Mouse (Mus musculus): ENCODE results near the gene Vps26a.
A peak's percentile ranks its signal among the peaks of the same experiment; 100 is the strongest.
"Not testable (repeated sequence)": the region's sequence is repeated elsewhere in the genome, so short reads cannot be mapped to it uniquely, and the experiment has no call there.

The Vps26a gene

DNA sequence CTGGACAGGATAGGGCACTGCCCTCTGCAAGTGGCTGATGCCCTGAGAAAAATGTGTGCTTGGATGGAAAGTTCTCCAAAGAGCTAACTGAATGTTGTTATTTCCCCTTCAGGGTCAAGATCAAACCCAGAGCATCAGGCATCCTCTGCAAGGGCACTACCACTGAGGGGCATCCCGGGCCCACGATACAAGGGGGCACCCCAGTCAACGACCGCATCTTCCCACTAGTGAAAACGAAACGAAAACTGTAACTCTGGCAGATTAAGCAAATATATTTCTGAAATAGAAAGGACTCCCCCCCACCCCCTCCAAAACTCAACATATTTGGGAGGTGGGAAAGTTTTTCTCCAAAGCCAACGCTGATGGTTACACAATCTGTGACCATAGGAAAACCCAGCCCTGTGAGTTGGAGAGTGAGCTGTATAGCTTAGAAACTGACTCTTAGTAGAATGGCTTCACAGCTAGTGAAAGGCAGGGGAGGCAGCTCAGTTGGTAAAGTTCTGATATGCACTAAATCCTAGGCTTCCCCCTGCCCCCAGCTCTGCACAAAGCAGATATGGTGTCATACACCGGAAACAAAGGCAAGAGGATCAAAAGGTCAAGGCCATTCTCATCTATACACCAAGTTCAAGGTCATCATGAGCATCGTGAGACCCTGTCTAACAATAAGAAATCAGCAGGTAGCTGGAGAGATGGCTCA, 14.5 kb upstream of the Vps26a start:
- DNase-seq = no peak

DNA sequence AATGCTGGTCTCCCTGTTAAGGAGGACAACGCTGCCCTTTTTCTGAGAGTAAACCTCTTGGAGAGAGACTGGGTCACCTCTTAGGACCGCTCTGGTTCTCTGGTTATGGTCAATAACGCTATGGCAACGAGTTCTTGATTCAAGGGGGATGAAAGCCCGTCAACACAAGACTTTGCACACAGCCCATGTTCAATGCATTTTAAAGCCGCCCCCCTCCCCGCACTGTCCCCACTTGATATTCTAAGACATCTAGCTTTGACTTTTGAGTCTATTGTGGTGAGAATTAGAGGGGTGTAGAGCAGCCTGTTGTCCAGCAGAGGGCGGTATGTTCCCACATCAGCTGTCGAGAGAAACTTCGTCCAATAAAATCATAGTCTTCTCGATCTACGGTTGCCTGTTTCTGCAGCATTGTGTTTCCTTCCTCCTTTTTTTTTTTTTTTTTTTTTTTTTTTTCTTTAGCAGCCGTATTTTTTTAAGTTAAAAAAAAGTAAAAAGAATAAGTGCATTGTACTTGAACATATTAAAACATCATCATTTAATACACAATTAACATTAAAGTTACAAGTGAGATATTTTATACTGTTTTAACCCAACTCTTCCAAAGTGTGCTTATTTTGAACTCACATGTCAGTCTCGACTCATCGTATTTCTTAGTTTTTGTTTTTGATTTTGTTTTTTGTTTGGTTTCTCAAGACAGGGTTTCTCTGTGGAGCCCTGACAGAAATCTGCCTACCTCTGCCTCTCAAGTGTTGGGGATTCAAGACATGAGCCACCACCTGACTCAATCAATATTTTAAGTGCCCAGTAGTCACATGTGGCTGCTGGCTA, 13.7 kb upstream of the Vps26a start:
- peak; percentile 80 for DNase-seq

DNA sequence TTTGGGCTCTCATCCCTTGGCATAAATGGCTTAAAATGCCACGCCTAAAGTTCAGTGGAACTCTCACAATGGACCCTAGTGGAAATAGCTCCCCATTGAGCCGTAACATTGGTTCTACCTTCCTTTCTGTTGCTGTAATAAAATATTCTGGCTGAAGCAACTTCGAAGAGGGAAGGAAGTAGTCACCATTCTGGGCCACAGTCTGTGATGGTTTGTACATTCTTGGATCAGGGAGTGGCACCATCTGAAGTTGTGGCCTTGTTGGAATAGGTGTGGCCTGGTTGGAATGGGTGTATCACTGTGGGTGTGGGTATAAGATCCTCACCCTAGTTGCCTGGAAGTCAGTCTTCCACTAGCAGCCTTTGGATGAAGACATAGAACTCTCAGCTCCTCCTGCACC, 5.1 kb upstream of the Vps26a start:
- DNase-seq = not testable (repeated sequence)

DNA sequence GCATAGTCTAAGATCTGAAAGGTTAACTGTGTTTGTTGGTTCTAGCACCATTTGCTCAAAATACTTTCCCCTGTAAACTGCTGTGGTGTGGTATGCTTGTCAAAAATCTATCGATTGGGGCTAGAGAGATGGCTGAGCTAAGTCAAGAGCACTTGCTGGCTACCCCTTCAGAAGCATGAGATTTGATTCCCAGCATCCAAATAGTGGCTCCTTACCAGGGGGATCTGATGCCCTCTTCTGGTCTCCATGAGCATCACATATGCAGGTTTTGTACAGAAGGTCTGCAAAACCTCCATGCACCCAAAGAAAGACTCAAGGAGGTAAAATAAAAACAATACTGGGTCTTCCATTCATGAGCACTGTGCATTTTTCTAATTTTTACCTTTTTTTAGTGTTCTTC, 1.7 kb upstream of the Vps26a start:
- peak; percentile 76 for DNase-seq

DNA sequence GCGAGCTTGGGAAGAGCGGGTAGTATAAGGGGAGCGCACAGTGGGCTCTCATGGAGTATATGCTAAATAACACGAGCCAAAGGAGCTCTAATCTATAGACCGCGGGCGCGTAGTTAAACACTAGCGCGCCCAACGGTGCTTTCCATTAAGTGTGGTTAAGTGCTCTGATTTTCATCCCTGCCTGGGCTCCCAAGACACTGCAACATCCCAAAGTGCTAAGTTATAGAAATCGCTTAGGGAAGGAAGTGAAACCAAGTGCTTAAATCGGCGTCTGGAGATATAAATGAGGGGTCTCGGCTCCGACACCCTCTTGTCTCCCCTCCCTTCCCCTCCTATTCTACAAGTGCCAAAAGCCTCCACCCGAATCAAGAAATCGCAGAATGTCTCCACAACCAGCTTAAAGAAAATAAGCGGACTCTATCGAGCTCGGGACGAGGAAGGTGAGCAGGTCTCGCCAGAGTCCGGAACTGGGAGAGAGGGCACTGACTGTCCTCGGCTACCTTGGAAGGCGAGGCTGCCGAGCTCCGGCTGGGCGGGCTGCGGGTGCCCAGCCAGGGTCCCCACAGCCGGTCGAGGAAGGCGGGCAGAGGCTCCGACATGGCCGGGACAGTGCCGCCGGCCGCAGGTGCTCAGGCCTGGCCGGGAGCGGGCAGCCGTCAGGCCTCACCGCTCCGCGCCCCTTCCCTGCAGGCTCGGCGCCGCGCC, 575 bp downstream of the Vps26a start:
- DNase-seq = peak; percentile 57

DNA sequence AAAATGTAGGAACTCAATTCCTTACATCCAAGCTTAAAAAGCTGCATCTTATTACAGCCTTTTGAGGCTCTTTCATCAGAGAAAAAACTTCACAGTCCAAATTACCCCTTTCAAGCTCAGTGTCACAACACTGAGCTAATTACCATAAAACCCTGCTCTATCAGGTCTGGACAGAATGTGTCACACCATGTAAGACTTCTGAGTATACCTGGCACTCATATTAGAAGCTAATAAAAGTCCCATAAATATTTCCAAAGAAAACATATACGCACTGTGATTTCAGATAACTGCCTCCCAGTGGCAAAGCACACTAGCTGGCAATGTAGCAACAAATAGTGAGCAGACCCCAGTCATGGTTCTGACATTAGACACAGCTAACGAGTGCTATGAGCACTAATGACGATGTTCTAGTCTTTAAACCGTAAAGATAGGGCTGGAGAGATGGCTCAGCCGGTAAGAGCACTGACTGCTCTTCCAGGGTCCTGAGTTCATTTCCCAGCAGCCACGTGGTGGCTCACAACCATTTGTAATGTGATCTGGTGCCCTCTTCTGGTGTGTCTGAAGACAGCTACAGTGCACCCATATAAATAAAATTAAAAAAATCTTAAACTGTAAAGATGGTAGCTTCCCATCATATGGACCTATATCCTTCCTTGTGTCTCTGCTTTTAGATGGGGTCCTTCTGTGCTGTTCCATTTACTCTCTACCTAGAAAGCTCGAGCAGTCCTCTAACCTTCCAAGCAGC, 5.3 kb downstream of the Vps26a start:
- DNase-seq = no peak

DNA sequence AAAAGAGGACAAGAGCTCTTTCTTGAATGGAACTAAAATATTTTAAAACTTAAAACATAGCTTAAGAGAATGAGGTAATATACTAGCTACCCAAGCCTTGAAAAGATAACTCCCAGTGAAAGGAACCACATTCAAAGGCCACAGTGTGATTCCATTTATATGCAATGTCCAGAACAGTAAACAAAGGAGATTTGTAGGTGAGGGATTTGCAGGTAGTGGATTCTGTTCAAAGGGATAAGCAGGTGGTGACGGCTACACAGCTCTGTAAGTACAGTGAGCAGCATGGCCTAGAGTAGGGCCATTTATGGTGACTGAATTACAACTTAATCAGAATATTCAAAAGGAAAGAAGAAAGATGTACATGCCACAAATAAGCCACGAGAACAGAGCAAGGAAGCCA, 9.6 kb downstream of the Vps26a start:
- no peak for DNase-seq

DNA sequence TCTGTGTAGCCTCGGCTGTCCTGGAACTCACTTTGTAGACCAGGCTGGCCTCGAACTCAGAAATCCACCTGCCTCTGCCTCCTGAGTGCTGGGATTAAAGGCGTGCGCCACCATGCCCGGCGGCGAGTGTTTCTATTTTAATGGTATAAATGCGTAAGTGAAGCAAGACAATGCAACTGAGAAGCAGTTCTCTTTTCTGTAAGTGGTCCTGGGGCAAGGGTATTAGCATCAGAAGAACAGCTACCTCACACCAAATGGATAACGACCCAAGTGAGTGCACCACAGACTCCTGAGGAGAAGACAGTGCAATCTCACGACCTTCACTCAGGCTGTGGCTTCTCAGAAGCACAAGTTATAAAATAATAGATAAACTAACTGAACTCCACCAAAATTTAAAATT, 11.7 kb downstream of the Vps26a start:
- DNase-seq = no peak

DNA sequence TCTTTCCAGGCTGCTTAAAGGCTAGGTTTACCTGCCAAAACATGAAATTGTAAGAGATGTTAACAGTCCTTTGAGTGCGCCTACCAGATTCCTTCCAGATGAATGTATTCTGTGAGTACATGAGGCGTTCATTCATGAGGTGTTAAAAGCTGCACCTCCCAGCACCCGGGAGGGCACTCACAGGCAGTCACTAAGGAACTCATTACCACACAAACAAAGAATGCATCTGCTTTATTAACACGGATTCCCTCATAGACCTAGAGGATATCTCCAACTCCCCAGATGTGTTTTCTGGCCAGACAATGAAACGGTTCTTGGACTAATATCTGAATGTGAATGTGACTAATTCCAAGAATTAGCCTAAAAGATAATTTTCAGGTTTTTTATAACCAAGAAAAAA, 15.5 kb downstream of the Vps26a start:
- no peak for DNase-seq

DNA sequence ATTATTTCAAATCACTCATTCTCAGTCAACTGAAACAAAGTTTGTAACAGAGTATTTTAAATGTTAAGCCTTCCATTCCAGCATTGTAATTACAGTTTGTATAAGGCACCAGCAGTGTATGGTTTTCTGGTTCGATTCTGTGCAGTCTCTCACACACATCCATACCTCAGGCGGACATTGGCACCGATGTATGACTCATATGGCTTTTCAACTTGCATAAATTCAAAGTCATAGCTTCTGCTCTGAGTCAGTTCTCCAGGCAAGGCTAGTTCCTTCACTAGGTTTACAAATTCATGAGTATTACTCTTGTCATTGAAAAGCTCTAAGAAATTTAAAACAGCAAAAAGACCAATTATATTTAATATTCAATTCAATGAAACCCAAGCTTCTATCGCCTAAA, 16.9 kb downstream of the Vps26a start:
- DNase-seq = no peak

DNA sequence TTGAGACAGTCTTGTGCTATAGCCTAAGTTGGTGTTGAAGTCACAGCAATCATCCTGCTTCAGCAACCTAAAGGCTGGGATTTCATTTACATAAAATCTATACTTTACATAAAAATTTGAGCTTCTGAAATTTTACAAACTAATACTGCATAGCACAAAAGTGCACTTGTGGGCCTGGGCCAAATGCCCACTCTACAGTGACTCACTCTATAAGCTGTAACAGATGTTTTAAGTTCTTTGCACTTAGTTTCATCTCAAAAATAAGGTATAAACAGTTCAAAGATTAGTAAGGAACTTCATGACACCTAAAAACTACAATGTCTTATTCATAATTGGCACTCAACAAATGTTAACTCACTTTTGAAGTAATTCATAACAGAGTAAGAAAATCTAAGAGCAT, 25.3 kb downstream of the Vps26a start:
- no peak for DNase-seq

DNA sequence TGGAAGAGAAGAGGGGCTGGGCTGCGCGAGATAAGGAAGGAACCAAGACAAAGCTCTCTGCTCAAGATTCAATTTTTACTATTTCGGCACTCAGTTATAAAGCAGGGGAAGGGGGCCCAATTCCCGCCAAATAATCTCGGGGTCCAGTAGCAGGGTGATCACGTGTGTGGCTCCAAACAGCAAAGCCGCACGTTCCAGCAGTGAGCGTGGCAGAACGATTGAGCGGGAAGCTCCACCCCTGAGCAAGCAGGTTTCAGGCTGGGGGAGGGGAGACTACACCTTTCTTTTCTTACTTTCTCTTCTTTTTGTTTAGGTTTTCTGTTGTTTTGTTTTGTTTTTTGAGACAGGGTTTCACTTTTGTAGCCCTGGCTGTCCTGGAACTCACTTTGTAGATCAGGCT, 34.6 kb downstream of the Vps26a start:
- DNase-seq = not testable (repeated sequence)

DNA sequence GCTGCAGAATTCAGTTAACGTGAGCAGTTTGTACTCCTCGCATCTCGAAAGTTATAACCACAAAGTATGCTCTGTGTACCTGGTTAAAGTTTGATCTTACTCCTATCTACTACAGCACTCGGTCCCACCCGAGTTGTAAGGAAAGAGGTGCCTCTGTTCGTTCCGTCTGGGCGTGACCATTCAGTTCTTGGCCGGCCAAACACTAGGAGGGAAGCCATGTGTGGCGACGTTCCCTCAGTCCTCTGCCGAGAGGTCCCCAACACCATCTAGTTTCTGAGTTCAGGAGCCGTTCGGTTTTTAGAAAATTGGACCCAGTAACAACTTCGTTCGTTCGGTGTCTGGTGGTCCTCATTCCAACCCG, 36.3 kb downstream of the Vps26a start:
- no peak for DNase-seq

DNA sequence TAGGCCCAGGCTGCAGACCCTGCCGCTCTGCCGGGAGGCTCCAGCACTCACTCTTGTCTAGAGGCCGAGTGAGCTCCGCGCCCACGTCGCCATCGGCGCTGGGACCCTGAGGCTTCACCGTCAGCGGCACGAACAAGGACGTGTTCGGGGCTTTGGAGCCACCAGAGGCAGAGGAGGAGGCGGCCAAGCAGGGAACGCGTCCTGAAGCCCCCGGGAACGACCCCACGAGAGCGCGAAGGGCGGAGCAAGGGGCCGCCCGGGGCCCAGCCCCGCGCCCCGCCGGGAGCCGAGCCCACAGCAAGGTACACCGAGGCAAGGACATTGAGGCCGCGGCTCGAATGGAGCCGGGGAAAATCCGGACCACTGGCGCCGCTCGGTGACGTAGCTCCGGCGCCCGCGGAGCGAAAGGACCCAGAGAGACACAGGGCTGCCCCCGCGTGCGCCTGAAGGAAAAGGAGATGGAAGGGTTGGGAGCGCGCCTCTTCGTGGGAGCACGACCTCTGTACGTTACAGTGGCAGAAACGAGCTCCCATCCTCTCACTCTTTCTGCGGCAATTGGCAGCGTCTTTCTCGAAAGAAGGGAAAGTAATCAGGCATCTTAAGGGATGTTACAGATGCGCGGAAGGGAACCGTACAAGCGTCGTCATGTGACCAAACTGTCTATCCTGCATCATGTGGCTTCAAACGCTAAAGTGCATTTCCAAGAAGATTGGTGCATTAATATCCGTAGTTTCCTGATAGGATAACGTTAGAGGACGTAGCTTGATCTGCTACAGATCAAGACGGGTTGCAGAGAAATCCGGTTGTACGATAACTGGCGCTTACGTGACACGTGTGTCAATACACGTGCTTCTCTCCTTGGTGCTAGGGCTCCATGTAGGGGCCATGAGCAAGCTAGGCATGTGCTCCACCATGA, 37.0 kb downstream of the Vps26a start, which contains the start of the genes 4930507D05Rik and Supv3l1:
Gene 4930507D05Rik (plus strand): TSS at position 126 of the 916 bp plus-strand sequence.
Gene Supv3l1 (minus strand): TSS at position 375 of the 916 bp plus-strand sequence.
- peak; percentile 92 for DNase-seq

DNA sequence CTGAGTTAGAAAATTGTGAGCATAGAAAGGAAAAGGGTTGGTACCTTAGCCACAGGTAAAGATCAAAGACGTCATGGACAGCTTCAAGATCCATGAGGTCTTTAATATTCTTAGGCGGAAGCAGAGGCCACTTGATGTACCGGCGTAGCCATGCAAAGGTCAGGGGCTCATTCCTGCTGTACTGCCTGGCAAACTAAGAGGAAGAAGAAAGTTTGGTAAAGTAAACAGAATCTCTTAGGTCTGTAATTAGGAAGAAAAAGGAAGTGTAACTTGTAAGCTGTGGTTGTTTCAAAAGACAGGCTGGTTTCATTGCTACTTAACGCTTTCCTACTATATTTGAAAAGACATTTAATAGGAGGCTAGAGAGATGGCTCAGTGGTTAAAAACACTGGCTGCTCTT, 56.2 kb downstream of the Vps26a start:
- DNase-seq = no peak

DNA sequence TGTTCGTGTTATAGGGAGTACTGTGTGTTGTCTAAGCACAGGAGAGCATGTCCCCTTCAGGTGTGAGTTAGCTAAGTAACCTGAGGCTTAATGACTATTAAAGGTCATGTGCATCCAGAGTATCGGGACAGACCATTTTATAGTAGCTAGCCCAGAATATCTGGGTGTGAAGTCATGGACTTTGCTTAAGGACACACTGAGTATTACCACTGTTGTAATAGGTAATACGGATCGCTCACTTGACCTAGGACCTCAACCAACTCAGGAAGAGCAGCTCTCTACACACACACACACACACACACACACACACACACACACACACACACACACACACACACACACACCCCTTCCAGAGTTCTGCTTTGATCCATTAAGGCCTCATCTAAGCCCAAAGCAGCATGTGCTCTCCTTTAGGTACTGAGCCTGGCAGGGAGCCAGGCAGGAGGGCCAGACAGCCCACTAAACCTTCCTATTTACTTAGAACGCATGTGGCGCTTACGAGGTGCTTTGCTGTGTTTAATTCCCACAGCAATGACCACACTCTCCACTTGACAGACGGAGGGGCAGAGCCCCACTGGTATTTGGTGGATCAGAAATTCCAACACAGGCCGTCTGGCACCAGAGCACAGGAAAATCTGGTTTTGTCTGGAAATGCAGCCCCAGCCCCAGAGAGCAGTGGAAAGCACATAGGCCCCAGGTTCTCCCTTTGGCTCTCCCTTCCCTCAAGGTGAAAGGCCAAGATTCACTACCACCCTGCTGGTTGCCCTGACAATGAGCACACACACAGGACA, 61.3 kb downstream of the Vps26a start:
- peak; percentile 15 for DNase-seq

DNA sequence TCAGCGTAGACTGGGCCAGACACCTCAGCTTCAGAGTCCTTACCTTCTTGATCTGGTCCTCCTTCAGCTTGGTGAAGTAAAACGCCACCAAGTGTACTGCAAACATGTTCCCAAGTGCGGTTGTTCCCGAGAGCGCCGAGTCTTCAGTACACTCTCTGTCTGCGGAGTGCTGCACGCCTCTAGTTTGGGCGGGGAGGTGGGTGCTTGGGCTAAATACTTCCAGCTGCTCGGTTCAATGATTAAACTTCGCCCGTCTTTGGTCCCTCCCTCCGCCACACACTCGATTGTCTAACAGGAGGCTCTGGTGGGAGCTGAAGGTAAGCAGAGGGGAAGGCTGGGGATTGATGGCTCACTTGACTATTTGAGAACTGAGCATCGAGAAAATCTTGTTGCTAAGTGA, 64.3 kb downstream of the Vps26a start, which contains the start of gene Hkdc1:
Gene Hkdc1 (minus strand): TSS at position 237 of the 400 bp plus-strand sequence.
- DNase-seq = peak; percentile 44

DNA sequence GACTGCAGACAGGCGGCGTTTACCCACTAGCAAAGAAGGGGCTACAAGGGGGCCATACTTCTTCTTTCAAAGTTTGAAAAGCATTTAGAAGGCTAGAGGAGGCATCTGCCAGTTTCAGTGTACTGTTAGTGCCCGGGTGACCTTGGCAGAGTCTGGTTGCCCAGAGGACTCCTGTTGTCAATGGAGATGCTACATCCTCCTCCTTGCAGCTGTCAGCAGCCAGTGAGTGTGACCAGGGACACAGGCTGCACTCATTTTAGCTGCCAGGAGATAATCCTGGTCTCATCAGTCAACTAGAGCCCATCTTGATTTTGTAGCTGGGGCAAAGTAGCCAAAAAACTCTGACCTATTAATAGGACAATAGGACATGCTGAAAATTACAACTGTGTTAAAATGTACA, 65.5 kb downstream of the Vps26a start:
- no peak for DNase-seq

DNA sequence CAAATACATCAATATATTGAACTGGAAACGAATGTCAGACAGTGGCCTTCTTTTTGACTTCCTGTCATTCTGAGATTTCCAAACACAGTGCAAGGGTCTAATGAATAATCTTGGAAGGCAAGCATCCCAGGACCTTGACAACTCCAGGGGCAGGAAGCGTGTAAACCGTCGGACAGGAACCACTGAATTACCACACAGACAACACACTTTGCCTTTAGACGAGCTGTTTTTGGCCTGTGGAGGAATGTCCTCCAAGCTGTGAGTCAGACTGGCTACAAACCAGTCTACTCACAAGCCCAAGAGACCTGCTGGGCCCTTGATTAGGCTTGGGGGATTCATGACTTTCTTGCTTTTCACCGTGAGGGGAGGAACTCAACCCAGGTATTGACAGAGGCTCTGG, 66.2 kb downstream of the Vps26a start:
- DNase-seq = no peak

DNA sequence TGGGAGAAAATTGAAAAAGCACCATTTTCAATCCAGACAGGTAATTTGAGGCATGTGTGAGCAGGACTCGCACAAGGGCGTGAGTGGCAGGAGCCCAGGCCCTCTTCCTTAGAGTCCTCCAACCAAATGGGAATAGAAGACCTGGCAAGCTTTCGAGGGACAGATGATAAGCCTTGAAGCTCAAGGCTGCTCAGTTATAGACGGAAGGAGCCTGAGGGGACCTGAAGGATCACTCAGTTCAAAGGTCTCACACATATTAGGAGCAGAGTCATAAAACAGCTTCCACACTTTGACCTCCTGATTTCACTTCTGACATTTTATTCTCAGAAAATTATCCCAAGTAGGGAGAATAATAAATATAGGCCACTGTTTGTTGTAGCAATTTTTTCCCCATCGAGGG, 67.2 kb downstream of the Vps26a start:
- DNase-seq = no peak

DNA sequence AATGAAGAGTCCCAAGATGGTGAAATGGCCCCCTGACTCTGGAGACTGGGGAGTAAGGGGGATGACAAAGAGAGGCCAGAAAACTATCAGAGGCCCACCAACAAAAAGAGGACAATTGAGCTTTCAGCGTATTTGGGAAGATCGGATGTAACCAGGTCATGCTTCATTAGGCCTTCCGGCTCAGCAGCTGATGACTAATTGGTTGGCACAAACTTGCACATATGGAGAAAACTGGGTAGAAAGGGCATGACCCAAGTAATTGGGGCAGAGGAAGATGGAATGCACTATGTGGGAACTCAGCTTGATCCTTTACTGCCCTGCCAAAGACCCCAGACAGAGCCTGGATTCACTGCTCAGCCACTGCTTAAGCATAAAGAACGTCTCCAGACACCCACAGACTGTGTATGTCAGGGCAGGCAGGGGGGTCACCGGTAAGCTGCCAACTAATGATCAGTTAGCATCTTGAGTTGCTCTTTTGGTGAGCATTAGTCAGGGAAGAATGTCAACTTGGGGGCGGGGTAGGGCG, 67.7 kb downstream of the Vps26a start:
- DNase-seq = no peak

Data from lung, postnatal 10 days (tissue).